Mouse (Mus musculus) Muller cell, postnatal 12 days (primary cell): ENCODE data around the gene Ankrd44.

ENCODE experiments used
- DNase-seq: peaks from one replicate; pipeline ENCODE4 v3.0.0-alpha.2; 2015; ENCODE audit errors: inconsistent ontology term

Gene Ankrd44

DNA sequence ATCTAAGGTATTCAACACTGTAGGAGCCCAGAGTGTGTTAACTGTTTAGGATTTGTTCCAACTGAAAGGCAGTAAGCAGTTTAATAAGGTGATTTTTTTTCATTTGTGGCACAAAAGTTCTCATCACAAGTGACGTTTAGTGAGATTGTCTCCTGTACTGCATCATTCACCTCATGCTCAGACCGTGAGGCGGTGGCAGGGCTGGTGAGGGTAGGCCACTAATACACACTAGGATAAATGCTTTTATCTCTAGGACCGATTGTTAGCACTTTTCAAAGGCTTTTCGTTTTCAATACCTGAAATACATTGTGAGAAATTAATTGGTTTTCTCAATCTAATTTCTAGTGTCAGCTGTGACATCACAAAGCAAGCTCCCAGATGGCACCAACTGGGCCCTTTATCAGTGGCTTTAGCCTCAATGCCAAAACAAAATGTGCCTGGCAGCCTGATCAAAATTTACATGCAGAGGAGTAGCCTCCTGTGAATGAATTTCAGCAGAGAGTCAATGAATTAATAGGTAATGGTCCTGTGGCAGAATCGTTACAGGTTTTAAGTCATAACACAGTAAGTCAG is 286.6 kb downstream of the Ankrd44 start:
- DNase-seq: no peak

DNA sequence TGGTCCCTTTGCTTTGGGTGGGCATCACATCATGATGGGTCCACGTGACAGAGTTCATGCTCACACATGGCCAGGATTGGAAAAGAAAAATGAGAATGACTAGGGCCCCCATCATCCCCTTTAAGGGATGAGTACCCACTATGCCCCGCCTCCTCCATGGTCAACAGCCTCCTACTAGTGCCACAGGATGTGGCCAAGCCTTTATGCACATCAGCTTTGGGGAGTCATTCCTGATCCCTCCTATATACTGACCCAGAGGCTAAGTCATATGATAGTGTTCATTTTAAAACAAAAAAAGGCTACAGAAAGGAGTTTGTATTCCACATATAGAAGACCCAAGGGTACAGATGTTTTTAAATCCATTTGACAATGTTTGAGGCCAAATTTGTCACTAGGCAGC is 287.1 kb downstream of the Ankrd44 start:
- DNase-seq: no peak

DNA sequence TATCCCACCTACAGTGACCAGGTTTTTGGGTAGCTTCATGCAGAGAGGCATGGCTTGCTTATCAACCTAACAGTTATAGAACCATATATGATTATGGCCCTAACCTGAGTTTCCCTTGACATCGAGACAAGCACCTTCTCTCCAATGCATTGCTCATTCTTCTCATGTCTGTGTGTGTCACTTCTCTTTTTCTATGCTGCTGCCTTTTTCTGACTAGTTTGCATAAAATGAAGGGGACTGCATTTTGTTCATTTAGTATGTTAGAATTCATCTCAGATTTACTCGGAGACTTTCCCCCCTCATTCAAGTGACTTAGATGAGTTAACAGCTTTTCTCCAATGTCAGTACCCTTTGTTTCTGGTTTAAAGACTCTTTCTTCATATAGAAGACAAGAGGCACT is 288.8 kb downstream of the Ankrd44 start:
- no peak for DNase-seq

DNA sequence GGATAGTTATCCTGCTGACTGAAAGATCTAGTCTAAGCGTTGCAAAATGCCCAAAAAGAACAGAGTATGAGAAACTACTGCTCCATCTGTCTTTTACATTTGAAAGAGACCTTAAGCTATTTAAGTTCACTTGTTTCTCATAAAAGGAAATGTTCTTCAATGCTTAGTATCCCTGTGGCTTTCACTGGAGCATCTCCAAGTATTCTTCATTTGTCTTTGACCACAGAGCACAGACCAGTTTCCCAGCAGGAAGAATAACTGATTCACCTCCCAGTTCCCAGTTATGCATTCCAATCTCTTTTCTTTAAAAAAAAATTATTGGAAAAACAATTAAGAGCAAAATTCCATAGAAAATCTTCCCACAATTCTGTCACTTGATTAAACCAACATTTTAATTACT is 297.1 kb downstream of the Ankrd44 start:
- DNase-seq: peak; percentile 95

DNA sequence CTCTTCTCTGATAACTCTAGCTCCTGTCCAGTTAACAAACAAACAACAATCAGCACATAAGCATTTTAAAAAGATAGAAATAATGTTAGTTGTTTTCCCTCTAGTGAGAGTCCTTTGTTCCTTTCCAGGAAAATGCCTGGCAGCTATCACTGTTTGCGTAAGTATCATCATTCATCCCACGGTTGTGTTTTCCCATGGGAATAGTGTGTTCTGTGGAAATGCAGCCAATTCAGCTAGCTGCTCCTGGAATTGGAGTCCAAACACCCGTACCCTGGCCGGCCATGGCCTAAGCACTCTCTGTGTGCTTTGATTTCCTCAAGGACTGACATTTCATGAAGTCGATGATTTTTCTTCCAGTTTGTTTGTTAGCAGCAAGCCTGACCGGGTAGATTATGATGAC is 311.2 kb downstream of the Ankrd44 start:
- DNase-seq: no peak

DNA sequence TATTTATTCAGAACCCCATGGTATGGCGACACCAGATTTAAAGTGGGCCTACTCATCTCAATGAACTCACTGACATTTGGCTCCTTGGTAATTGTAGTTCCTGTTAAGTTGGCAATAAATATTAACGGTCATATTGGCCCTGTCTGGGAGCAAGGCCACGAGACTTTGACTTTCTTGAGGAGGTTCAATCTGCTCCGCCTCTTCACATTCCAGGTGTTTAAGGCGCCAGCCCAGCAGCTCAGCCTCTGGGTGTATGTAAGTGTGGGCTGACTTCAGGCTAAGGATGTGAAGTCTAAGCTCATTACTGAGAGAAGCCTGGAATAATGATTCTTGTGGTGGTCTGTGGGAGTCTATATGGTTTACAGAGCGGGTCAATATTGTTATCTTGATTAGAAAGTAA is 313.8 kb downstream of the Ankrd44 start:
- DNase-seq: no peak

DNA sequence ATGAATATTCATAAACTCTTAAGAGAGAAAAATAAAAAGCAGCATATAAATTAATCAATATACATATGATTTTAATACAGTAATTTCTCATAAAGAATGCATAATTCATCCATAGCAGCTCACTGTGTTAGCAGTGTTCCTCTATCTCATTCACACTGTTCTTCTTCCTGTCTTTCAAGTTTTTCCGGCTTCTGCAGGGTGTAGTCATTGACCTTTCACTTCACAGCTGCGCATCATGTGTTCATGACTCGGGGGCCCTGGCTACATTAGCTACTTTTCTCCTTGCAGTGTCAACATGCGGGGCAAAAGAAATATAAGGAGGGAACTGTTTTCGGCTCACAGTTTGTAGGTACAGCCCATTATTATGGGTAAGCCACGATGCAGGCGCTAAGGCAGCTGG is 314.3 kb downstream of the Ankrd44 start:
- DNase-seq: no peak

DNA sequence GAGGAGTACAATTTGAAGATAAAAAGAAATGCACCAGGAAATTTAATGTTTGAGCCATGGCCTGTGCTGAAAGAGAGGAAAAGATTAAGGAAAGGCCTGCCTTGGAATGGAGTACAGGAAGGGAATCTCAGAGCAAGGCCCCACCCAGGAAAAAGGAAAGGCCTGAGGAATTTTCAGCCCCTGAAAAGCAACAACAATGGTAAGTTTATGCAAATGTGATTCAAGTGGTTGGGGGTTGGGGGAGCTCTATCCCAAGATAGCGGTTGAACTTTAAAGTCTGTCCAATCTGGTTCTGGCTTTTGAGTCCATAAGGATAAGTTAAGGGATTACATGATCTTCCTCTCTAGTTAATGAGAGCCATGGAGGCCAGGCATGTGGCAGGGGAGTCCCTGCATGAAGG is 319.3 kb downstream of the Ankrd44 start:
- DNase-seq: no peak

DNA sequence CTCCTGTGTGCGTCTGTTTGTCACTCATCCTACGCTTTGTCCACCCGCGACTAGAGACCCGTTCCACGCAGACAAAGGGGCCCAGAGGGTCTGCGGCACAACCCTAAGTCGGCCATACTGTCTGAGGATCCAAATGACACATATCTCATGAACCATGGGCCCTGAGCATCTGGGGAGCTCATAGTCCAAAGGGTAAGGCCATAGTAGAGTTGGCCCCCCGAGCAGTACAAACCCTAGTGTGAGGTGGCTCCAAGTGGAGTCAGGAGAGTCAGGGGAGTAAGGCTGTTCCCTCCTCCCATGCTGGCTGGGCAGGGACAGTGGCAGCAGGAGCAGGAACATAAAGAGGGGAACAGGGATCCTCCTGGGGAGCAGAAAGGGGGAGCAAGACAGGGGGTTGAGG is 324.5 kb downstream of the Ankrd44 start:
- DNase-seq: no peak

DNA sequence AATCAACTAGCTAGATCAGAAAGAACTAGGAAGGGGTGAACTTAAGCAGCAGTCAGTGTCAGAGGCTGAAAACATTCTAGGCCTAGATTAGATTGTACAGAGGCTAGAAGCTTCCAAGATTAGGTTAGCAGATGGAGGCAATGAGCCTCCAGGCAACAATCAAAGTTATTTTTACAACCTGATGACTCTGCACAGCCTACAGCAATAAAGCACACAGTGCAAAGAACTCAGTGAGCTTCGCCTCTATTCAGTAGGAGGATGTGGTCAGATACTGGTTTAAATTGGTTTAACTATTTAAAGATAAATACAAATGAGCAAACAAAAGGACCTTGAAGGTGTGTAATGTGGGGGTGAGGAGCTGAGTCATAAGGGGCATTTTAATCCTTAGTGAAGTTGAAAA is 325.9 kb downstream of the Ankrd44 start:
- no peak for DNase-seq

DNA sequence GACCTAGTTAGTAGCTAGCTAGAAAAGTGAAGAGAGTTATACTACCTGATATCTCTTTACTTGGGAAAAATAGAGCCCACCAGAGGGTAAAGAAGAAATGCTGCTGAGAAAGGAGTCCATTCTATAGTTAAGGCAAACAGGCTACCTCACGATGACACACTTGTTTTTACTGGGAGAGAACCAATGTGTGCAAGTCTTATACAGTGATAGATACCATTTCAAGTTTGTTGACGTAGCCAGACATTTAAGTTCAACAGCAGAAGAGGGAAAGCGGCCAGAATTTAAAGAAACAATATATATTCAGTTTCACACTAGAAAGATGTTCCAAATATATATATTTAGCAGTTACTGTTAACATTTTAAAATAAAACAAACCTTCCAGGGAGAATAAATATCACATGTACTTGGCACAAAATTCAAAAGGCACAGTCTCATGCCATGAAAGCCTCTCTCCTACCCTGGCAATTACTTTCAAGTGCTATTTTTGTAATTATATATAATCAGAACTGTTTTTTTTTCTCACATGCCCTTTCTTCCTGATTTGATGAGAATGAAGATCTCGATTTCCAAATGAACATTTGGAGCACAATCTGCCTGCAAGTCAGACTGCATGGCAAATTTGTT is 328.5 kb downstream of the Ankrd44 start:
- no peak for DNase-seq

DNA sequence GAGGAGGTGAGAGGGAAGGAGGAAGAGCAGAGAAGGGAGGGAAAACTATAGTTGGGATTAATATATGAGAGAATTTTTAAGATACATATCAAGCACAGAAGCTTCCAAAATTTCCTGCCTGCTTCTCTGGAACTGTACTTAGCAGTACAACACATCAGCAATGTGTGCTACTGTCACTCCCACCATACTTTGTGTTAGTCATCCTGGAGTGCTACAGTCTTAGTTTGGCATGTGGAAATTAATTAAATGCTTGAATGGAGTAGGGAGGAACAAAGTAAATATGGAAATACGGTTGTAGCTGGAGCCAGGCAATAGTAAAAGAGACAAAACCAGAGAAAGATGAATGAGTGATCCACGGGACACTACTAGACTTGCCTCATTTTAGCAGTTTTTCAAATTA is 330.0 kb downstream of the Ankrd44 start:
- peak; percentile 40 for DNase-seq
